Mouse (Mus musculus): ENCODE measurements around the gene B3gnt3.

- TF ChIP-seq CTCF (IDR thresholded peaks at IDR 0.05; ENCODE audit: borderline replicate concordance, insufficient read depth, low read depth, low read length) = no peak
- no peak for TF ChIP-seq POLR2A (IDR thresholded peaks at IDR 0.05; ENCODE audit: borderline replicate concordance, insufficient read depth, low read length)
These were observed 12.6 kb downstream of the B3gnt3 start, which contains the start of gene Insl3 for GRCm38 (mm10) chr8:71689028-71689427.

All from cerebellum, adult 2 months (tissue).